Mouse (Mus musculus) cortical plate, adult 2 months (tissue): ENCODE data around the gene Ubqln4.

Experiments used
- CTCF ChIP-seq: fragments of 200-500 bp; IDR thresholded peaks from 2 replicates; pipeline ENCODE4 v1.5.1; 2011; ENCODE audit warnings: mild to moderate bottlenecking, control low read depth, low read length; ENCODE audit not compliant: insufficient read depth; ENCODE audit errors: extremely low read depth
- POLR2A ChIP-seq: fragments of 200-500 bp; IDR thresholded peaks from 2 replicates; pipeline ENCODE4 v1.6.1; 2011; ENCODE audit warnings: mild to moderate bottlenecking, low read length, control low read depth; ENCODE audit not compliant: insufficient read depth; ENCODE audit errors: extremely low read depth

DNA sequence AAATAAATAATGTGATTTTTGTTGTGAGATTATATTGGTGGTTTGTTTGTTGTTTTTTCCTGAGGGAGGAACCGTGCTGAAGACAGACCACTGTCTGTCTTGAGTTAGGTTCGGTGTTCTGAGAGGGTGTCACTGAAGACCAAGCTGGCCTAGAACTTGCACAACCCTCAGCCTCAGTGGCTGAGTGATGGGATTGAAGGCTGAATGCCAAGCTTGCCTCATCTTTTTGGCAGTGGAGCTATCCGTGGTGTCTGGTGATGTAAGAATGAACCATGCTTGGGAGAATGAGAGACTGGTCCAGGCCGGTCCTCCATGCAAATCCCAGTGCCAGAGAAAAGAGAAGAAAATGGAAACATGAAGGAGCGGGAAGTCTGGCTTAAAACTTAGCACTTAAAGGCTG is 16.1 kb downstream of the Ubqln4 start:
- TF ChIP-seq CTCF, result no peak
- TF ChIP-seq POLR2A, result no peak
